Mouse (Mus musculus) erythroblast, embryonic 14.5 days (primary cell): ENCODE results near the gene Fzd1. TPM values are rescaled to one million over a fixed set of nuclear protein-coding genes. Genes with fewer than 3 reads are reported as not detected.
A peak's percentile ranks its signal among the peaks of the same experiment; 100 is the strongest.

Experiments used
- H3K27me3 ChIP-seq: 2 replicates; pipeline ENCODE4 v1.6.1; 2012; ENCODE audit warnings: inconsistent platforms; ENCODE audit not compliant: control insufficient read depth
- H3K36me3 ChIP-seq: 2 replicates; pipeline ENCODE4 v1.6.1; 2012; ENCODE audit warnings: mild to moderate bottlenecking, inconsistent platforms; ENCODE audit not compliant: control insufficient read depth
- H3K4me1 ChIP-seq: 2 replicates; pipeline ENCODE4 v1.6.1; 2012; ENCODE audit warnings: inconsistent platforms; ENCODE audit not compliant: control insufficient read depth
- H3K4me3 ChIP-seq: replicated peaks from 2 replicates; pipeline ENCODE3; 2012; ENCODE audit warnings: moderate library complexity, mild to moderate bottlenecking, inconsistent platforms
- H3K9me3 ChIP-seq: 2 replicates; pipeline ENCODE4 v1.6.1; 2012; ENCODE audit warnings: low read length, inconsistent platforms, mixed read lengths; ENCODE audit not compliant: control insufficient read depth
- GATA1 ChIP-seq: IDR thresholded peaks from 2 replicates; pipeline ENCODE4 v1.6.1; 2012; ENCODE audit warnings: low read length, inconsistent platforms, mixed read lengths
- TAL1 ChIP-seq: IDR thresholded peaks from 3 replicates; pipeline ENCODE4 v1.6.1; 2012; ENCODE audit warnings: low read length, inconsistent platforms, mixed read lengths
- polyA plus RNA-seq: library from polyadenylated mRNA; stranded (reverse); fragments of >175 nt; gene quantifications from 2 replicates; pipeline ENCODE4 v1.2.3, GENCODE M21; 2012

Gene Fzd1
- polyA plus RNA-seq, 1 experiment: 0.02 TPM

DNA sequence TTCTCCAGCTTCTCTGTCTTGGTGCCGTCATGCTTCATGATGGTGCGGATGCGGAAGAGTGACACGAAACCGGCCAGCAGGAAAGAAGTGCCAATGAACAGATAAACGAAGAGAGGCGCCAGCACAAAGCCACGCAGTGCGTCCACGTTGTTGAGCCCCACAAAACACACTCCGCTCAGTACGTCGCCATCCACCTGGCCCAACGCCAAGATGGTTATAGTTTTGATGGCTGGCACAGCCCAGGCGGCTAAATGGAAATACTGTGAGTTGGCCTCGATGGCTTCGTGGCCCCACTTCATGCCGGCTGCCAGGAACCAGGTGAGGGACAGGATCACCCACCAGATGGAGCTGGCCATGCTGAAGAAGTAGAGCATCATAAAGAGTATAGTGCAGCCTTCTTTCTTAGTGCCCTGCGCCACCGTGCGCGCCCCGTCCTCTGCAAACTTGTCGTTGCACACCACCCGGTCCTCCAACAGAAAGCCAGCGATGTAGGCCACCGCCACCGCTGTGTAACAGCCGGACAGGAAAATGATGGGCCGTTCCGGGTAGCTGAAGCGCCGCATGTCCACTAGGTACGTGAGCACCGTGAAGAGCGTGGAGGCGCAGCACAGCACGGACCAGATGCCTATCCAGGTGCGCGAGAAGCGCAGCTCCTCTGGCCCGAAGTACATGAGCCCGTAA, 1.7 kb downstream of the Fzd1 start:
- TF ChIP-seq GATA1: no peak
- no peak for TF ChIP-seq TAL1
- Histone ChIP-seq H3K4me1 (no peaks in the 10 kb centered on the region), H3K4me3 (peak overlapping the region; percentile 52), H3K9me3 (no peaks in the 10 kb centered on the region; the same call in 1 of the 2 replicates), H3K27me3 (peaks cover 48% of the 10 kb centered on the region), H3K36me3 (no peaks in the 10 kb centered on the region)

DNA sequence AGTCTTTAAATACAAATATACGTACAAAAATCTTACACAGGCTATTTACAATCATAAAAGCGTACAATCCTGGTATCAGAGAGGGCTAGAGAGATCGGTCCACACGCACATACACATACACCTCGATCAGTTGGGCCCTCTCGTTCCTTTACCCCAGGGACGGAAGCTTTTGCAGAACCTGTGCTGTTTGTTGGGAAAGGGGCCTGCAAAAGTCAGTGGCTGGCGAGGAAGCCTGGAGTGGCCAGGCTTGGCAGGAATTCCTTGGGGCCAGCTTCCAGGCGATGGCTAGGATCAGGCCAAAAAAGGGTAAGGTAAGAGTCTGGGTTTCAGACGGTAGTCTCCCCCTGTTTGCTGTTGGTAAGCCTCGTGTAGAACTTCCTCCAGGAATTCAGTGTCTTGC, 2.5 kb downstream of the Fzd1 start:
- H3K9me3 ChIP-seq: no peaks in the 10 kb centered on the region; the same call in 1 of the 2 replicates
- no peak overlapping the region for H3K4me3 ChIP-seq
- no peak for TF ChIP-seq TAL1
- TF ChIP-seq GATA1: no peak
- H3K4me1 ChIP-seq: no peaks in the 10 kb centered on the region
- peaks cover 48% of the 10 kb centered on the region for H3K27me3 ChIP-seq
- H3K36me3 ChIP-seq: no peaks in the 10 kb centered on the region

DNA sequence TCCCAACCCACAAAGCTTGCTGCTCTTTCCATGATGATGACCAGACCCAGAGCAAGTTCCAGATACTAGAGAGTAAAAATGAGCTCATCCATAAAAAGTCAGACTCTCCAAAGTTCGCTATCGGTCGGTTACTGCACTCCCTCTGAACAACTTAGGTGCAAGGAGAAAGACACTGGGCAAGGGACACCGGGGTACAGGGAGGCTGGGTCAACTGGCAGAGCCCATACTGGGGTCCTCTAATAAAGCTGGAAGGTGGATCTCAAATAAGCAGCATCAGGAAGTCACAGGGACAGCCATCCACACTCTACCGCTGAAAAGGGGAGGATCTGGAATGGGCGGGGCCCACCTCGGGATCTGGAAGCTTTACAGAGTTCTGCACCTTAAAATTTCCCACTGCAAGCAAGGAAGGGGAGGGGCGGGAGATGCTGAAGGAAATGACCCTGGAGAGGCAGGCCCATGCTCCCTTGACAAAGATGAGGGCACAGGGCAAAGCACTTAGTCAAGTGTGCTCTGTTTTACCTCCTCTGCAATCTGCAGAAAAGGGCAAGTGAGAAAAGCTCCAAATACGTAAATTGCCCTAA, 3.0 kb downstream of the Fzd1 start:
- no peaks in the 10 kb centered on the region; the same call in 1 of the 2 replicates for H3K9me3 ChIP-seq
- no peaks in the 10 kb centered on the region for H3K36me3 ChIP-seq
- TF ChIP-seq GATA1 (no peak), TAL1 (no peak)
- no peaks in the 10 kb centered on the region for H3K4me1 ChIP-seq
- H3K27me3 ChIP-seq: peaks cover 48% of the 10 kb centered on the region
- H3K4me3 ChIP-seq: no peak overlapping the region

DNA sequence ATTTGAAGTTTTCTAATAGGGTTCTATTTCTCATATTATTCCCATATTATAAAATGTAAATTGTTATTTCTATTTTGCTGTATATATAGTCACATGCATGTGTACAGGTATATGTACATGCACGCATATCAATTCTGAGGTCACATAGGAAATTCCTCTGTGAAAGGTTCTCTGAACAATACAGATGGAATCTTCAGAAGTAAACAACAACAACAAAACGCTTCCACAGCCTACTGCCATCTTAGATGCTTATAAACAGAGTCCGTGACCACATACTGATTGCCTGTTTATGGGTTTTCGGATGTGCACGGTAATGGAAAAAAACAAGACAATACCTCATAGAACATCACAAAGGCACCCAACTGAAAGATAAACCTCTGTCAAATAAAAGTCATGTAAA, 4.7 kb downstream of the Fzd1 start:
- no peak overlapping the region for H3K4me3 ChIP-seq
- no peaks in the 10 kb centered on the region; the same call in 1 of the 2 replicates for H3K9me3 ChIP-seq
- H3K36me3 ChIP-seq: no peaks in the 10 kb centered on the region
- TF ChIP-seq GATA1 (no peak), TAL1 (no peak)
- H3K4me1 ChIP-seq: no peaks in the 10 kb centered on the region
- peaks cover 34% of the 10 kb centered on the region for H3K27me3 ChIP-seq

DNA sequence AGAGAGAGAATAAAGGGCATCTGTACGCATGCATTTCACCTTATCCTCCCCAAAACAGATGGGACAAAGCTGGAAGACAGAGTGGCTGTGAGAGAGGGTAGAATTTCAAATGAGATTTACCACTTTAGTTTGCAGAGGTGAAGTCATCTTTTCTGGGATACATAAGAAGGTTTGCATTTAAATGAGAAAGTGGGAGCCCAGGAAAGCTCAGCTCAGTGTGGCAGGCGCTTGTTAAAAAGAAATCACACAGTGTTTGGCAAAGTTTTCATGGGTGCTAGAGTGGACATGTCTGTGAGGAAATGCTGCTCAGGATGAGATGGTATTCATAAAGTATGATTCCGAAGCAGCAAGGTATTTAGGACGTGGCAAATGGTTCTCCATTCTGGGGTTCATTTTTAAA, 15.1 kb downstream of the Fzd1 start:
- TF ChIP-seq GATA1 (no peak), TAL1 (no peak)
- no peaks in the 10 kb centered on the region for H3K27me3 ChIP-seq

DNA sequence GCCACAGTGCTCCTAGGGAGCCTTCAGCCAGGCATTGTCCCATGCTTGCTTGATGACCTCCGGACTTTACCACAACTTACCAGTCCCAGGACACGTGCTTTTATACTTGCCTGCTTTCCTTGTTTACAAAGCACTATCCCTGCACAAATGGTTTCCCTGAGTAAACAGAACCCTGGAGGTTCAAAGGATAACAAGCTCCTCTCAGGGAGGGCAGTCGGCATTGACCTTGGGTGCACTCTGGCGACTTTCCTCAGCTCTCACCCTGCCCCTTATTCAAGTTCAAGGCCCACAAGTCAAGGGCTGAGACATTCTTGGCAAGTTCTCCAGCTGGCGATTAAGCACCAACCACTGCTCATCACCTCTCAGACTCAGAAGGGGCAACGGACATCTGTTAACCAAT, 20.8 kb downstream of the Fzd1 start:
- no peak for TF ChIP-seq GATA1
- no peak for TF ChIP-seq TAL1
- no peak overlapping the region for H3K4me3 ChIP-seq
- H3K27me3 ChIP-seq: no peaks in the 10 kb centered on the region
- no peaks in the 10 kb centered on the region for H3K4me1 ChIP-seq
- no peaks in the 10 kb centered on the region for H3K9me3 ChIP-seq
- H3K36me3 ChIP-seq: no peaks in the 10 kb centered on the region

More for the DNA sequence above, 15.1 kb downstream of the Fzd1 start:
- Histone ChIP-seq H3K9me3 (no peaks in the 10 kb centered on the region), H3K36me3 (no peaks in the 10 kb centered on the region), H3K4me1 (no peaks in the 10 kb centered on the region), H3K4me3 (no peak overlapping the region)

DNA sequence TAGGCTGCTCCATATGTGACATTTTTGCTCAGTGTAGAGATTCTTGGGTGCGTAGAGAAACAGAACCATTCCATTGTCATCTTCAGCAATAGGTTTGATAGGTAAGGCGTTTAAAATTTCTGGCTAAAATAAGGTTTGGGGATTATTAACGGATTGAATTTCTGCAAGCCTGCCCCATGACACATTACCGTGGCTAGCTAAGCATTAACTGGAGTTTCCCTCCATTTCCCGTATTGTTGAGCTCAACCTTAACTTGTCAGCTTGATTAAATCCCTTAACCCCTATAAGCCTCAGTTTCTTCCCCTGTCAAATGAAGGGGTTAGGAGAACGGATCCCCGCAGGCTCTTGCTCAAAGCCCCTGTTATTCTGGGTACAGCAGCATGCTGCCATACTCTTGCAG, 22.4 kb downstream of the Fzd1 start:
- no peak for TF ChIP-seq TAL1
- no peak for TF ChIP-seq GATA1
- H3K27me3 ChIP-seq: no peaks in the 10 kb centered on the region
- no peaks in the 10 kb centered on the region for H3K36me3 ChIP-seq
- H3K4me1 ChIP-seq: no peaks in the 10 kb centered on the region
- H3K4me3 ChIP-seq: no peak overlapping the region
- no peaks in the 10 kb centered on the region for H3K9me3 ChIP-seq

DNA sequence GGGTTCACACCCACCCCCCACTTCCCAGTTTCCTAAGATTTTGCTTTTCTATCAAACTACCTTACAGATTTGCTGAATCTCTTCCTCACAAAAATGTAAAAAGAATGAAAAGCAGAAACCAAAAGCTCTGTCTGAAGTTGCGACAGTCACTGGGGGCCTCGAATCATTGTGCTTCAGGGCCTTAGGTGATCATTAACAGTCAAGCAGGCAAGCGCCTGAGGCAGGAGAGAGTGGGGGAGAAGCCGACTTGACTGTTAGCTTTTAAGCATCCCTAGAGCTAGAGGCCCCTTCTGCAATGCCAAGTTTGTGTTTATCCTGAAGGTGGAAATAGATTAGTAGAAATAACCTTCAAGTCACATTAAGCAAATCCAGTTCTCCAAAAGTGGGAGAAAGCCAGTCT, 24.6 kb downstream of the Fzd1 start:
- no peak for TF ChIP-seq TAL1
- Histone ChIP-seq H3K9me3 (no peaks in the 10 kb centered on the region), H3K36me3 (no peaks in the 10 kb centered on the region), H3K4me1 (no peaks in the 10 kb centered on the region), H3K27me3 (no peaks in the 10 kb centered on the region), H3K4me3 (no peak overlapping the region)

DNA sequence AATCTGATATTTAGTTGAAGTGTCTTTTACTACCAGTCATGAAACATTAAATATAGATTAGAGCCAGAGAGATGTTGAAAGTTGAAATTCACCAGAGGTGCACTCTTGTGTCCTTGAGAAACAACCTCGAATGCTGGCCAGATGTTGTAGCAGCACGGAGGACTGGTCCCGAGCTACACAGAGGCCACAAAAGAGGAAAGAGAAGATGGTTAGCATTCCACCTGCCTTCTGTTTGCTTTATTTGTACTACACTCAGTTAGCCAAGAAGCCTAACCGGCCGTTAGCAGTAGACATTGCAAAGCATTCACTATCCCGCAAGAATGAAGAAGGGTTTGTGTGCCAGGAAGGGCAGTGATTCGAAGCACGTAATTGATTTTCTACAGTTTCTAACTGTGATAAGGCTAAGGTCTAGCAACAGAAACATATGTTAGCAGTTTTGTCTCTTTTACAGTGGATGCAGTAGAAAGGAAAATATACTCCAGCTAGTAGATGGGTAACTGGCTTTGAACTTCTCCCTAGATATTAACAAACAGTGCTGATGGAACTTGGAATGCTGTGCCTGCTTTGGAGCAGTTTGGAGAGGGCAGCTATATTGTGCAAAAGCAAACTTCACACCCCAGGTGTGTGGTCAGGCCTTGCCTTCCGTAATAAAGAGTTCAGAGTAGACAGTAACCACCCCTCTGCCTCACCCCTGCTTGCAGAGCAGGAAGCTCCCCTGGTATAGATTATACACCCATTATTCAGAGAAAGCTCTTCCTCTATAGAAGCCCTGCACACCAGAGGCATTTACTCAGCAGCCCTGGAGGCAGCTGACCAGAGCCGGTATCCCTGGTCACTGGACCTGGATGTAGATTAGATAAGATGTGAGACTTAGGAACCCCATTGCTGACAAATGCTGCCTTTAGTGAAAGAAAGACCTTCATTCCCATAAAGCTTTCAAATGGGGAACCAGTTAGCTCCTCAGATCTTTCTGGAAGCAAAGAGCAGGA, 25.3 kb downstream of the Fzd1 start:
- Histone ChIP-seq H3K4me3 (no peak overlapping the region), H3K9me3 (no peaks in the 10 kb centered on the region), H3K36me3 (no peaks in the 10 kb centered on the region), H3K27me3 (no peaks in the 10 kb centered on the region), H3K4me1 (no peaks in the 10 kb centered on the region)
- TF ChIP-seq TAL1: no peak
- TF ChIP-seq GATA1: no peak
